Mouse (Mus musculus) erythroid progenitor cell, adult 5-6 weeks (primary cell): ENCODE results near the gene 4931428L18Rik. TPM values are rescaled to one million over a fixed set of nuclear protein-coding genes. Genes with fewer than 3 reads are reported as not detected.

ENCODE experiments used
- ATAC-seq: replicated peaks from 2 replicates; pipeline ENCODE4 v1.8.0; 2016; ENCODE audit warnings: moderate number of reproducible peaks, mild to moderate bottlenecking, moderate TSS enrichment, inconsistent platforms; ENCODE audit not compliant: poor library complexity, low FRiP score, severe bottlenecking
- total RNA-seq, 2 experiments: library from RNA; stranded (forward) in 1 of 2; stranded (reverse) in 1 of 2; fragments of 150-400 nt in 1 of 2; fragments of 186-747, 209-891 nt in 1 of 2; gene quantifications; 2 replicates each; pipeline versions ENCODE4 v1.2.3 to v1.2.4; 2015 to 2017; ENCODE audit warnings: low replicate concordance in 2 of 2

Gene 4931428L18Rik
- total RNA-seq (2015; ENCODE audit: low replicate concordance) (not detected in 2 replicates), total RNA-seq (2017; ENCODE audit: low replicate concordance) (not detected in 2 replicates)

DNA sequence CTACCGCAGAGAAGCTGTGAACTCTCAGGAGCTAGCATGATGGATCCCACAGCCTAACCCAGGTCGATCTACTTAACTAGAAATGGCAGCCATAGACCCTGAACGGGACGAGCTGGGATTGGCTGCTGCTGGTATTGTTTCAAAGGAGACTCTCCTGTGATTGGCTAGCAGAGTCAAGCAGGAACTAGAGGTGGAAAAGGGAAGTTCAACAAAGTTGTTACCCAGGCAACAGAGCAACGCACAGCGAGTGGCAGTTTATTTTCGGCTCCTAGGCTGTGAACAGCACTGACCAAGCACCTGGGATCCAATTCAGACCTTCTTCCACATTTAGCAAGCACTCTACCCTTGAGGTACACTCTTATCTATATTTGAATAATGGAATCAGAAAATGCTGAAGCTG lies at the start of gene 4931428L18Rik, which contains the start of gene Pih1d3:
Gene 4931428L18Rik, minus strand, starts transcription at position 121 of the 400 bp plus-strand sequence.
Gene Pih1d3, plus strand, starts transcription at position 275 of the 400 bp plus-strand sequence.
- ATAC-seq, result no peak

- no peak for ATAC-seq
Measured at GRCm38 (mm10) chr1:31260218-31260923, 37.9 kb upstream of the 4931428L18Rik start.

GRCm38 (mm10) chr1:31233319-31234036 lies 11.0 kb upstream of the 4931428L18Rik start:
- ATAC-seq, result no peak

DNA sequence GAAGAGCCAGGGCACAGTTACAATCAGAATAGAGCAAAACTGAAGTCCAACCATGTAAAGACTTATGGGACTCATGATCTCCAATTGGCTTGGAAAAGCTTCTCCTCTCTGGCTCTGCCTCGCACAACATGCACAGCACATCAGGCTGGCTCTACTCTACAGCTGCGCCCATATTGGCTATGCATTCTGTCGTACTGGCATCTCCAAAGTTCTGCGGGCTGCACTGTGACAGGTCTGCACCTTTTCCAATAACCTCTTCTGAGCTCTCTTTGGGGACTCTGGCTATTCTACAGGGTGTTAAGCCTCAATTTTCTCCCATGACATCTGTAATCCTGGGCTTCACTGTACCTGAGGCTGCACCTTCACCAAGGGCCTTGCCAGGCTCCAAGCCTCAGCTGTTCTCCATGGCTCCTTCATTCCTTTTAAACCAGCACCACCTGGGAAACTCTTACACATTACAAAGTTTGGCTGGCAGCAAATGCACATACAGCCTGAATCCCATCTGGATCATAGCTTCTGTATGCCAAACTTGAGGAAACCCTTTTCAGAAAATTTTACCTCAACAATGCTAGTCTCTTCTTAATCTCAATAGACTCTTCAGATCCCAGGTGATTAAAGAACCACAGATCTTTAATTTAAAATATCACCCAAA lies 1.8 kb downstream of the 4931428L18Rik start:
- no peak for ATAC-seq

- no peak for ATAC-seq
Measured at GRCm38 (mm10) chr1:31214831-31215230, 7.7 kb downstream of the 4931428L18Rik start.

DNA sequence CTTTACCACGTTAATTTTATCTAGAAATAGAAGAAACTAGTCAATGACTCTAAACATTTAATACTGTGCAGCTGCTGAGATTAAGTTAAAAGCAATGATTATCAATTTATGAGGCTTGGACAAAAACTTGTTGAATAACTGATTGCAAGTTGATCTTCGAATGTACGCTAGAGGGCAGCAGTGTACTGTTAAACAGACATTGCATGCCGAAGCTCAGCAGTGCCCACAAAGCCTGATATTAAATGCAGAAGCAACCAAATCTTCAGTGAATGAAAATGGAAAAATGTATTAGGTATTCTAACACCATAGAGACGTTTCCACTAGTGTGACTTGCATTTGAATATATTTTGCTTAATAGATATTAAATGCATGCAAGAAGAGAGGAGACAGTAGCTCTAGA lies 12.3 kb downstream of the 4931428L18Rik start:
- no peak for ATAC-seq

GRCm38 (mm10) chr1:31205770-31206169 lies 16.7 kb downstream of the 4931428L18Rik start:
- no peak for ATAC-seq

DNA sequence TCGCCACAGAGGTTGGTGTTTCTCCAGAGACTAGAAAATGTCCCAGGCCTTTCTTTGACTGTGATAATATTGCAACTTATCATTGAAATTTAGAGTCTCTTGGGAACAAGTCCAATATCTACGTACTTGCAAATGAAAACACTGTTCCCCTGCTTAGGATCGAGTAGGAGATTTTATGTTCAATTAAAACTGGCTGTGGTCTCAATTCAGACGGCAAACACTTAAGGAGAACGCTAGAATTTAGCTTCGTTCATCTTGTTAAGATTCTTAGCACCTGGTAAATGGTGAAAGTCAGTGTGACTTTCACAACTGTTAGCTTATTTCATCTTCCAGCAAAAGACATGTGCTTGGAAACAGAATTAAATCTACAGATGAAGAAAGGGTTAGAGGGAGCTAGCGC lies 17.1 kb downstream of the 4931428L18Rik start:
- no peak for ATAC-seq

DNA sequence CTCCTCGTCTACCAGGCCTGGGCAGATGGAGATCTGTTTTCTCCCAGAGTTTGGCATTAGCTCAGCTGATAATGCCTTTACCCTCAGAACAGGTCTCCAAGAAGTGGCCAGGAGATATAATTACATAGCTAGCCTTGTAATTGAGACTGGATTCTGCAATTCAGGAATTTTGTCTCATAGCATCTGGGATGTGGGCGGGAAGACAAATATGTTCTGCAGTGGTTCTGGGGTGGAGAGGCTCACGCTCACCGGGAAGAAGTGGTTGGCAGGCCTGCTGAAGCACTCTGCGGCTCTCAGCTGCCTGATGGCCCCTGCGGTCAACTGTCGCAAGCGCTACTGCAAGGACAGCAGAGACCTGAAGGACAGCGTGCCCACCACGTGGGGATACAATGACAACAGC lies 18.7 kb downstream of the 4931428L18Rik start:
- no peak for ATAC-seq

DNA sequence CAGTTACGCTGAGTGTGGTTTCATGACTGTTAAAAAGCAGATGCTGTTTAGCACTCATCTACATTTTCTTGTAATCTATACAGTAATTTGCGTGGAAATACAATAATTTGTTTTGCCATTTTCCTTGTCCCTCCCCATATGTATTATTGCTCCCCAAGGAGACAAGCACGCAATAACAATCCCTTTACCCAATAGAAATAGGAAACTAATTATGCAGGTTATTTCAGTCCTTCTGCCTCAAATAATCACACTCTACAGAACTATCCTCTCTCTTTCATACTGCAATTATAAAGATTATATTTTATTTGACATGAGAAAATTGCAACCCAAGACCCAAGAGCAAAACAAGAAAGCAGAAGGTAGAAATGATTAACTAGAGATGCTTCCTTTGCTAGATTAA lies 25.5 kb downstream of the 4931428L18Rik start:
- no peak for ATAC-seq

DNA sequence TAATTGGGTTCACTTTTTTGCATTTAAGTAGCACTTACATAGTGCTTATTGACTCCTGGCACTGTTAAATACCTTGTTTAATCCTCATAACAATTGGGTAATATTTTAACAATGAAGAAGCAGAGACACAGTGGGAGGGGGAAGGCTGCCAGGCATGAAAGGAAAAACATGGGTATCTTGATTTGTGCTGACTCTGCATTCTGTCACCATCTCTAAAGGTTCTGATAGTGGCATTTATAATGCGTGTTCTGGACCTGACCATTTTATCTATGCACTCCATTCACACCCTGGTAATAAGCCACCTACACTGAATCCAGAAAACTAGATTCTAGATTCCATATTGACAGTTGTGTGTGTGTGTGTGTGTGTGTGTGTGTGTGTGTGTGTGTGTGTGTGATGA lies 26.9 kb downstream of the 4931428L18Rik start:
- ATAC-seq, result no peak

DNA sequence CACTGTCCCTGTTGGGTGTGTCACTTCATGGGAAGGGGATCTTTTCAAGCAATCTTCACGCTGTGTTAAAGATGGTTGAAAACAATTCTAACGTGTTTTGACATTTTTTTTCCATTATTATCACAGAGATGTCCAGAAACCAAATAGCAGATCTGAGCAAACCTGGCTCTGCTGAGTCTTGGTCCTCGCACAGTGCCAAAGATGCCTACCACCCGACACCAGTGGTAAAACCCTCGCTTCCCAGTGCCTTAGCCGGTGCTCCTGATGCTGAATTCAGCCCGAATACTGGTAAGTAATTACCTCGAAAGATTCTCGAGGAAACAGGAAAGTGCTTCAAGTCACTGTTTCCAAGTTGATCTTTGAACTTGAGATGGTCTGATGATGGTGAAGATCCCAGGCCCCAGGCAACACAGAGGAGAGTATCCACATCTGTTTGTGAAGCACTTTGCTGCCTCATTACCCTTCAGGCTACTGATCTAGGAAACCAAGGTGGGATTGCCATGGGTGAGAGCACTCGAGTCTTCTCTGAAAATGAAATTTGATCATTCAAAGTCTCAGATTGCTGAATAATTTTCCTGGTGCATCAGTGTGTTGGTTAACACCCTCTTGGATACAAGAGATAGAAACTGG lies 32.1 kb downstream of the 4931428L18Rik start:
- ATAC-seq, result no peak

- no peak for ATAC-seq
Measured at GRCm38 (mm10) chr1:31178264-31178663, 44.2 kb downstream of the 4931428L18Rik start.

GRCm38 (mm10) chr1:31176101-31176500 lies 46.4 kb downstream of the 4931428L18Rik start, which contains the start of gene Lgsn:
TSS of gene Lgsn (plus strand) at chr1:31176401.
- no peak for ATAC-seq

DNA sequence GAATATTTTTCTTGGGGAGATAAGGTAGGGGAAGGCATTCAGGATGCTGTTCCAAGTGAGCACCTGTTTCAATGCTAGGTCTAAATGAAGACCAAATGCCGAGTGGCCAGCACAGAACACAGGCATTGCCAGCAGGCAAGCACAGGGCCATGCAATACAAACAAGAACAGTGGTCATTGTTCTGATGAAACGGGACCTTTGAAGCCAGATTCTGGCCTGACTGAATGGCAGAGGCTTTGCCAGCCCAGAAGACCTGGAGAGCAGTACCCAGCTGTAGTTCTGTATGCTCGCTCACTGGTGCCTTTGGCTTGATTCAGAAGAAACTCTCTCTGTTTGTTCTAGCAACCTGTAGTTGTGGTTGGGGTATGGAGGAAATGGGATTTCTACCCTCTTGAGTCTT lies 47.1 kb downstream of the 4931428L18Rik start:
- no peak for ATAC-seq

DNA sequence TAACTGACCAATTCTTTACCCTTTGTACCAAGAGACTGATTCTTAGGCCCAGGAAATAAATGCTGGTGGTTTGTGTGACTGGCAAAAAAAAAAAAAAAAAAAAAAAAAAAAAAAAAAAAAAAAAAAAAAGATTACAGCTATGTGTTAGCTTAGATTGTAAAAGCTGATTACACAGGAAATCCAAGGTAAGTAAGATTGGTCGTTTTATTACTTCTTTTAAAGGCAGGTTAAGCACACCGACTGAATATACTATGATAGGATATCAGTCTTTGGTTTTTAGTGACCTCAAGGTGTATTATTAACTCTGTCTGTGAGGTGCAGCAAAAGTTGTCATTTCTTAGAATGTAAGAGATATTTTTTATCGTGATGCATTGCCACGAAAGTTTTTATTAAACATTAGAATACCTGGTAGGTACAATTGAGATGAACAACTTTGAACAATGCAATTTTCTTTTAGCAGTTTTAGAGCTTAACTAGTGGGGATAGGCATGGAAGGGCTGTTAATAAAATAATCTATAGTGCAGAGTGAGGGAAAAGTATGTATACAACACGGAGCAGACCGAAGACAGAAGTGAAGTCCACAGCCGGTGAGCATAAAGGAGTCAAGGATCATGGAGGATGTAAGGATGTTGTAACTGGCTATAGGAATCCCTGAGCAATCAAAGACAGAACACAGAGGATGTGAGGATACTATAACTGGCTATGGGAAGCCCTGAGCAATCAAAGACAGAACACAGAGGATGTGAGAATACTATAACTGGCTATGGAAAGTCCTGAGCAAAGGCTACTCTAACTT lies 57.0 kb downstream of the 4931428L18Rik start:
- no peak for ATAC-seq

DNA sequence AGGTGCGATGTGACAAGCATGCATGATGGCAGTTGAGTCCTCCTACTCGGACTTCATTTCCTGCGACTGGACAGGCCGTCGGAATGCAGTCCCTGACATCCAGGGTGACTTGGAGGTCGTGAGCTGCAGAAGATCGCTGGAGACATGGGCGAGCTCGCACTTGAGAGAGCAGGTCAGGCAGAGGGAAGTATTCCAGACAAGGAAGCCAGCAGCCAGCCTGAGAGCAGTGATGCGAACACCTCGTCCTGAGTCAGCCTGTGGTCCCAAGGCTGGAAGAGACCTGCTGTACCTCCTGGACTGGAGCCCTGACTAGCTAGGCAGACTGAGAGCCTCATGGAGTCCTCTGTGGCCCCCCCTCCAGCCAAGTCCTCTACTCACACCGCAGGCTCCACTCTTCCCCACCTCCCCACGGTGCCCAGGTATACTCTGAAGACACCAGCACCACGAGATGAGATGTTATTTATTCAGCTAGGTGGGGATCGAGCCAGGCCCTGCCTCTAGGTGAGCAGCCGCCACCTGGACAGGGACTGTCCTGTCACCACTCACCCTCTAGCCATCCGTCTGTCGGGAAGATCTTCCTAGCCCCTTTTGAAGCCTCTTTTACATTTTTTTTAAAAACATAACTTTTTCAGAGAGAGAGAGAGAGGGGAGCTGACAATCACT lies 57.8 kb downstream of the 4931428L18Rik start:
- no peak for ATAC-seq

- no peak for ATAC-seq
Measured at GRCm38 (mm10) chr1:31156884-31157283, 65.6 kb downstream of the 4931428L18Rik start.

DNA sequence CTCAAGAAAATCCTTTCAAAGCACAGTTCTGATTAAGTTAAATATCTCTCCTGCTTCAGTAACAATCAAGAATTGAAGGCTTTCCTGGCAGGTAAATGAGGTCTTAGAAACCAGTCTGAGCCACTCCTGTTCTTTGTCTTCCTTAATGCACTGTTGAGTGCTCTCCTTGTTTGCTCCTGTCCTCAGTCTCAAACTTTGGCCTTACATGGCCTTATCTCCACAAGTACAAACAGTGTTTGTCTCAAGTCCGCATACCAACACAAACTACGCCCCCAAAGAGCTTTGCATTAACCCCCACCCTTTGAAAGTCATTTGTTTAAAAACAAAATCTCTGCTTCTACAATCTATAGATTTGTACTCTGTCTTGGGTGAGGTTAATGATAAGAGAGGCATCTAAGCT lies 66.3 kb downstream of the 4931428L18Rik start:
- no peak for ATAC-seq
